Mouse (Mus musculus) cerebellum, adult 18-20 months (tissue): ENCODE measurements around the gene Hist2h2aa2.
A peak's percentile ranks its signal among the peaks of the same experiment; 100 is the strongest.
"Not testable (repeated sequence)": the region's sequence is repeated elsewhere in the genome, so short reads cannot be mapped to it uniquely, and the experiment has no call there.

Experiments
- DNase-seq, 2 experiments: peaks; one replicate each; pipeline ENCODE4 v3.0.0; 2021

The Hist2h2aa2 gene

GRCm38 (mm10) chr3:96260220-96260619, 20.1 kb upstream of the Hist2h2aa2 start:
- DNase-seq, result no peak

GRCm38 (mm10) chr3:96257190-96257589, 17.1 kb upstream of the Hist2h2aa2 start:
- DNase-seq, result no peak

GRCm38 (mm10) chr3:96255926-96256593, 16.0 kb upstream of the Hist2h2aa2 start:
- DNase-seq, result no peak

- no peak for DNase-seq
Observed at GRCm38 (mm10) chr3:96254683-96255355, 14.7 kb upstream of the Hist2h2aa2 start.

GRCm38 (mm10) chr3:96251787-96252186, 11.7 kb upstream of the Hist2h2aa2 start:
- no peak for DNase-seq

GRCm38 (mm10) chr3:96250890-96251289, 10.8 kb upstream of the Hist2h2aa2 start:
- no peak for DNase-seq

GRCm38 (mm10) chr3:96249034-96249345, 8.9 kb upstream of the Hist2h2aa2 start:
- DNase-seq, result no peak

- no peak for DNase-seq
Observed at GRCm38 (mm10) chr3:96248141-96249033, 8.3 kb upstream of the Hist2h2aa2 start.

- DNase-seq, result no peak
Observed at GRCm38 (mm10) chr3:96247356-96248140, 7.5 kb upstream of the Hist2h2aa2 start.

GRCm38 (mm10) chr3:96246427-96246856, 6.4 kb upstream of the Hist2h2aa2 start, which contains the start of gene Hist2h3c1:
Gene Hist2h3c1 (plus strand): TSS chr3:96246685.
- not testable (repeated sequence) for DNase-seq

GRCm38 (mm10) chr3:96246018-96246417, 5.9 kb upstream of the Hist2h2aa2 start:
- not testable (repeated sequence) for DNase-seq

- peak; percentile 82 to 89 for DNase-seq
Observed at GRCm38 (mm10) chr3:96245003-96245886, 5.2 kb upstream of the Hist2h2aa2 start, which contains the start of gene Hist2h2aa1. Gene Hist2h2aa1 (plus strand): TSS chr3:96245497.

GRCm38 (mm10) chr3:96243921-96244572, 4.0 kb upstream of the Hist2h2aa2 start:
- DNase-seq, result no peak

GRCm38 (mm10) chr3:96240799-96241197, 722 bp upstream of the Hist2h2aa2 start:
- DNase-seq, result no peak

GRCm38 (mm10) chr3:96238954-96239793, 902 bp downstream of the Hist2h2aa2 start, which contains the start of gene Hist2h3c2:
Gene Hist2h3c2 (minus strand): TSS chr3:96239127.
- peak in 1 of 2 experiments; percentile 41 for DNase-seq

- DNase-seq, result no peak
Observed at GRCm38 (mm10) chr3:96237904-96238511, 2.1 kb downstream of the Hist2h2aa2 start.

GRCm38 (mm10) chr3:96237335-96237903, 2.7 kb downstream of the Hist2h2aa2 start:
- DNase-seq, result no peak

GRCm38 (mm10) chr3:96236834-96237334, 3.2 kb downstream of the Hist2h2aa2 start:
- DNase-seq, result no peak

- no peak for DNase-seq
Observed at GRCm38 (mm10) chr3:96235836-96236235, 4.2 kb downstream of the Hist2h2aa2 start.
